Mouse (Mus musculus) erythroblast, embryonic 14.5 days (primary cell): ENCODE results near the gene Fbxl16. TPM values are rescaled to one million over a fixed set of nuclear protein-coding genes. Genes with fewer than 3 reads are reported as not detected.
A peak's percentile ranks its signal among the peaks of the same experiment; 100 is the strongest.

Experiments used
- H3K27me3 ChIP-seq: 2 replicates; pipeline ENCODE4 v1.6.1; 2012; ENCODE audit warnings: inconsistent platforms; ENCODE audit not compliant: control insufficient read depth
- H3K36me3 ChIP-seq: 2 replicates; pipeline ENCODE4 v1.6.1; 2012; ENCODE audit warnings: mild to moderate bottlenecking, inconsistent platforms; ENCODE audit not compliant: control insufficient read depth
- H3K4me1 ChIP-seq: 2 replicates; pipeline ENCODE4 v1.6.1; 2012; ENCODE audit warnings: inconsistent platforms; ENCODE audit not compliant: control insufficient read depth
- H3K4me3 ChIP-seq: replicated peaks from 2 replicates; pipeline ENCODE3; 2012; ENCODE audit warnings: moderate library complexity, mild to moderate bottlenecking, inconsistent platforms
- H3K9me3 ChIP-seq: 2 replicates; pipeline ENCODE4 v1.6.1; 2012; ENCODE audit warnings: low read length, inconsistent platforms, mixed read lengths; ENCODE audit not compliant: control insufficient read depth
- GATA1 ChIP-seq: IDR thresholded peaks from 2 replicates; pipeline ENCODE4 v1.6.1; 2012; ENCODE audit warnings: low read length, inconsistent platforms, mixed read lengths
- TAL1 ChIP-seq: IDR thresholded peaks from 3 replicates; pipeline ENCODE4 v1.6.1; 2012; ENCODE audit warnings: low read length, inconsistent platforms, mixed read lengths
- polyA plus RNA-seq: library from polyadenylated mRNA; stranded (reverse); fragments of >175 nt; gene quantifications from 2 replicates; pipeline ENCODE4 v1.2.3, GENCODE M21; 2012

Fbxl16 gene
- polyA plus RNA-seq, 1 experiment, result not detected

- no peaks in the 10 kb centered on the region for H3K27me3 ChIP-seq
- no peak overlapping the region for H3K4me3 ChIP-seq
- TF ChIP-seq TAL1 (no peak), GATA1 (no peak)
- H3K4me1 ChIP-seq, result peaks cover 21% of the 10 kb centered on the region
- H3K9me3 ChIP-seq, result no peaks in the 10 kb centered on the region
- H3K36me3 ChIP-seq, result peaks cover 72% of the 10 kb centered on the region
Observed at GRCm38 (mm10) chr17:25781339-25781738, 27.5 kb upstream of the Fbxl16 start.

DNA sequence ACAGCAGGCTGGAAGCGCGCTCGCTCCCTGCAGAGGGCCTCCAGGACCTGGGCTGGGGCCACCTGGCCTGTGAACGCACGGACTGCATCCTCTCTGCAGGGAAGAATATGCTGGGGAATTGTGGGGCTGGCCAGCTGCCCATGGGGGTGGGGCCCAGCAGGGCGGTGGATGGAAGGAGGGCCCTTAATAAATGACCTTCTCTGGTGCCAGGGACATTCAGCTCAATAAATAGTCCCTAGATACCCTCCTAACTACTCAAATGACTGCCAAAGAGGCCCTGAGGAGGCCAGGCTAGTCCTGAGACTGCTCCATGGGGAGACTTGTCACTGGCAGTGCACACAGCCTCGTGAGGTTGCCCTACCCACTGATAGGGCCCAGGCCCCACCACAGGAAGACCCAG, 25.8 kb upstream of the Fbxl16 start:
- peaks cover 25% of the 10 kb centered on the region for H3K4me1 ChIP-seq
- H3K36me3 ChIP-seq, result peaks cover 73% of the 10 kb centered on the region
- H3K9me3 ChIP-seq, result no peaks in the 10 kb centered on the region
- no peaks in the 10 kb centered on the region for H3K27me3 ChIP-seq
- H3K4me3 ChIP-seq, result no peak overlapping the region
- TF ChIP-seq TAL1, result no peak
- no peak for TF ChIP-seq GATA1

- Histone ChIP-seq H3K4me3 (no peak overlapping the region), H3K27me3 (no peaks in the 10 kb centered on the region), H3K4me1 (peaks cover 25% of the 10 kb centered on the region), H3K9me3 (no peaks in the 10 kb centered on the region), H3K36me3 (peaks cover 72% of the 10 kb centered on the region)
- no peak for TF ChIP-seq GATA1
- TF ChIP-seq TAL1, result no peak
Observed at GRCm38 (mm10) chr17:25783861-25784574, 24.9 kb upstream of the Fbxl16 start.

DNA sequence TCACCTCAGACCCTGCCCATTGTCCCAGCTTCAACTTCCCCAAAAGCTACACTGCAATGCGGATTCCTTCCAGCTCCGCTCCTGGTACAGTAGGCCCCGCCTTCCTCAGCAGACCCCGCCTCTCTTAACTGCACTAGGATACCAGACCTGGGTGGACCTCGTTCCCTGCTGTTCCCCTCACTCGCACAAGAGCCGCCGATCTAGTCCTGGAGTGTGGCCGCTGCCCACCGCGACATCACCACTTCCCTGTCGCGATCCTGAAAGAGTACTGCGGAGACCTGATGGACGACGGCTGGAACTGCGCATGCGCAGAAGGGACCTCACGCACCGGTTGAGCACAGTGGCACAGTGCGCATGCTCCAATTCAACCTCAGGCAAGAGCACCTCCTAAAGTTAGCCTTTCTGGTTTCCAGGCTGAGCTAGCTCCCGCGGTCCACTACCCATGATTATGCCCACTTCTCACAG, 23.6 kb upstream of the Fbxl16 start, which contains the start of gene Haghl:
TSS of gene Haghl (minus strand) at position 393 of the 465 bp plus-strand sequence.
- peaks cover 25% of the 10 kb centered on the region for H3K4me1 ChIP-seq
- TF ChIP-seq GATA1 (no peak), TAL1 (no peak)
- peak within 1 kb of the TSS; percentile 82 for H3K4me3 ChIP-seq
- H3K36me3 ChIP-seq, result peaks cover 69% of the 10 kb centered on the region
- H3K27me3 ChIP-seq, result no peaks in the 10 kb centered on the region
- no peaks in the 10 kb centered on the region for H3K9me3 ChIP-seq

GRCm38 (mm10) chr17:25786280-25786679, 22.6 kb upstream of the Fbxl16 start, which contains the start of gene Ccdc78:
Ccdc78 (plus strand) TSS chr17:25786580.
- H3K4me3 ChIP-seq, result peak within 1 kb of the TSS; percentile 82
- H3K9me3 ChIP-seq, result no peaks in the 10 kb centered on the region
- H3K36me3 ChIP-seq, result peaks cover 65% of the 10 kb centered on the region
- no peaks in the 10 kb centered on the region for H3K27me3 ChIP-seq
- TF ChIP-seq GATA1 (no peak), TAL1 (no peak)
- peaks cover 34% of the 10 kb centered on the region for H3K4me1 ChIP-seq

GRCm38 (mm10) chr17:25786781-25787504, 21.9 kb upstream of the Fbxl16 start:
- no peaks in the 10 kb centered on the region for H3K27me3 ChIP-seq
- H3K4me1 ChIP-seq, result peaks cover 40% of the 10 kb centered on the region
- H3K36me3 ChIP-seq, result peaks cover 59% of the 10 kb centered on the region
- H3K9me3 ChIP-seq, result no peaks in the 10 kb centered on the region
- H3K4me3 ChIP-seq, result no peak overlapping the region
- TF ChIP-seq GATA1 (no peak), TAL1 (no peak)

DNA sequence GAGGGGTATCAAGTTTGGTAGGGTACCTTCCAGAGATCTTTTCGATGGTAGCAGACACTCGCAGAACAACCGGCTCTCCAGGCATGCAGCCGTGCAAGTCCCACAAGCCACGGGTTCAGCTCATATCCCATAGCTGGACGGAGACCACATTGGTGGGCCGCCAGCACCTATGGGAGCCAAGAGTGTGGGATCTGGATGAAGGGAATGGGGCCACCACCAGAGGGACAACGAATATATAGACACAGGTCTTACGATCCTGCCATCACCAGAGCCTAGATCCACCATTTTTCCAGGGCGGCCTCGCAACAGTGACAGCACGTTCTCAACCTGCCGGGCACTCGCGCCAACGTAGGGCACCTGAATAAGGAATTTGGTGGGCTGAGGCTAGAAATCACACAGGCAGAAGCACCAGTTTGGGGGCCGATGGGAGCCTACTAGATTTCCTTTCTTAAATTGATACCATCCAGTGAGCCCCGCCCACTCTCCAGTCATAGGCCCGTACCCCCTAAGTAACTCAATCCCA, 17.5 kb upstream of the Fbxl16 start:
- H3K9me3 ChIP-seq, result no peaks in the 10 kb centered on the region
- TF ChIP-seq GATA1 (no peak), TAL1 (no peak)
- peaks cover 61% of the 10 kb centered on the region for H3K4me1 ChIP-seq
- peak overlapping the region; percentile 87 for H3K4me3 ChIP-seq
- no peaks in the 10 kb centered on the region for H3K27me3 ChIP-seq
- peaks cover 45% of the 10 kb centered on the region for H3K36me3 ChIP-seq

GRCm38 (mm10) chr17:25791843-25792527, 16.9 kb upstream of the Fbxl16 start:
- no peaks in the 10 kb centered on the region for H3K9me3 ChIP-seq
- H3K36me3 ChIP-seq, result peaks cover 41% of the 10 kb centered on the region
- TF ChIP-seq TAL1, result no peak
- no peak; the same call in 1 of the 2 replicates for TF ChIP-seq GATA1
- H3K4me1 ChIP-seq, result peaks cover 61% of the 10 kb centered on the region
- no peaks in the 10 kb centered on the region for H3K27me3 ChIP-seq
- H3K4me3 ChIP-seq, result peak overlapping the region; percentile 87

- TF ChIP-seq TAL1, result no peak
- no peak for TF ChIP-seq GATA1
- H3K27me3 ChIP-seq, result no peaks in the 10 kb centered on the region
- peaks cover 67% of the 10 kb centered on the region for H3K4me1 ChIP-seq
- peak within 1 kb of the TSS; percentile 87 for H3K4me3 ChIP-seq
- peaks cover 35% of the 10 kb centered on the region for H3K36me3 ChIP-seq
- no peaks in the 10 kb centered on the region for H3K9me3 ChIP-seq
Observed at GRCm38 (mm10) chr17:25792615-25793014, 16.3 kb upstream of the Fbxl16 start, which contains the start of gene Fam173a. Fam173a (minus strand) TSS chr17:25792901.
